ENCODE assay signal across 8 mouse cellular contexts in the genomic region with DNA sequence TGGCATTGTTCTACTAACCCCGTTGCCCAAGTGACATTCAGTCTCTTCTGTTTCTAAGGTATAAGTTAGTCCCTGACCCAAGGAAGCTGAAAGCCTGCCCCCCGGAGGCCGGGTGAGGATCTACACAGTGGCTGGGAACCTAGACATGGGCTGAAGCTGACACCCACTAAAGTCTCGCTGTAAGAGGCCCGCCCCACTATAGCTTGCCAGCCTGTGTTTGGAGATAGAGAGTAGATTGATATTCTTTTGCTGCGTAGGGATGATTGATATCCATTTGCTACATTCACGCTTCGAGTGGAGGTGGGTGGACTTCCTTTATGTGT. TPM values are rescaled to one million over a fixed set of nuclear protein-coding genes. Genes with fewer than 3 reads are reported as not detected.
DNase-seq lines count a peak whose midpoint lies in the region; ATAC-seq and TF ChIP-seq lines count a peak whose summit lies in the region.
"Had no signal": no experiment of that assay in that cellular context is flagged by ENCODE, and none has a peak within 500 bp of the region (broad histone marks: within the 10 kb centered on the region; RNA-seq: fewer than 3 reads in every experiment).

No protein-coding gene starts in this region.

- DNase-seq in liver, adult 2 months (ENCODE audit: extremely low read depth, low read depth, low spot score), result peak; percentile 17
- no peak for DNase-seq in liver
- DNase-seq in midbrain, embryonic 11.5 days (ENCODE audit: low spot score, missing footprints), result no peak
- DNase-seq in cerebellum, adult 9-11 months, result no peak
- no peak for DNase-seq in right cerebral cortex, adult 2 months (ENCODE audit: low spot score in 2 of 2)

- 0 out of 2 replicates have a peak overlapping the region, but pooled peaks have one; percentile 14 for H3K4me3 ChIP-seq in liver, adult 2 months (ENCODE audit: insufficient read depth, low read depth, low read length)
- peak overlapping the region; percentile 49 for H3K4me3 ChIP-seq in brown adipose tissue, adult 24 weeks (ENCODE audit: insufficient read depth, low read depth, low read length)
- peak overlapping the region; percentile 13; the same call in 1 of the 2 replicates for H3K4me3 ChIP-seq in hindbrain, embryonic 12.5 days
- no peak overlapping the region; the same call in 1 of the 2 replicates for H3K4me3 ChIP-seq in midbrain, embryonic 11.5 days (ENCODE audit: low read depth, low read length)

- peak; percentile 59 for TF ChIP-seq CTCF in liver, adult 2 months (IDR thresholded peaks at IDR 0.05; ENCODE audit: low read depth, low read length)

- peak overlapping the region; percentile 37; the same call in 1 of the 2 replicates for H3K4me2 ChIP-seq in hindbrain, embryonic 12.5 days (replicated peaks)
- peak overlapping the region; percentile 38; the same call in 1 of the 2 replicates for H3K4me2 ChIP-seq in midbrain, embryonic 11.5 days

- no peaks in the 10 kb centered on the region for H3K36me3 ChIP-seq in liver, adult 2 months (ENCODE audit: control insufficient read depth, insufficient read depth, low read length)
- no peaks in the 10 kb centered on the region for H3K36me3 ChIP-seq in hindbrain, embryonic 12.5 days
- H3K36me3 ChIP-seq in midbrain, embryonic 11.5 days (ENCODE audit: control insufficient read depth, insufficient read depth, low read length), result no peaks in the 10 kb centered on the region

- H3K4me1 ChIP-seq in liver, adult 2 months (ENCODE audit: control insufficient read depth, insufficient read depth, low read length), result no peaks in the 10 kb centered on the region
- H3K4me1 ChIP-seq in brown adipose tissue, adult 24 weeks (ENCODE audit: control insufficient read depth, insufficient read depth, insufficient read length, low read length), result no peaks in the 10 kb centered on the region
- peaks cover 8% of the 10 kb centered on the region; the same call in 1 of the 2 replicates for H3K4me1 ChIP-seq in hindbrain, embryonic 12.5 days
- H3K4me1 ChIP-seq in midbrain, embryonic 11.5 days (ENCODE audit: control insufficient read depth, insufficient read depth, low read length), result peaks cover 5% of the 10 kb centered on the region; the same call in 1 of the 2 replicates

- H3K27ac ChIP-seq in liver, adult 2 months (replicated peaks; ENCODE audit: insufficient read depth, low read depth, low read length), result no peak overlapping the region
- no peak overlapping the region for H3K27ac ChIP-seq in brown adipose tissue, adult 24 weeks (replicated peaks; ENCODE audit: low read depth, low read length)
- no peak overlapping the region for H3K27ac ChIP-seq in hindbrain, embryonic 12.5 days
- H3K27ac ChIP-seq in midbrain, embryonic 11.5 days (ENCODE audit: low read depth, low read length), result no peak overlapping the region

- ATAC-seq in hindbrain, embryonic 12.5 days (ENCODE audit: low FRiP score), result no peak
- ATAC-seq in midbrain, embryonic 11.5 days (ENCODE audit: low FRiP score), result no peak

- no peak overlapping the region for H3K9ac ChIP-seq in liver, adult 2 months (ENCODE audit: low read depth, low read length)
- no peak overlapping the region for H3K9ac ChIP-seq in hindbrain, embryonic 12.5 days
- no peak overlapping the region for H3K9ac ChIP-seq in midbrain, embryonic 11.5 days (ENCODE audit: low read length)

- no peak for TF ChIP-seq POLR2A in liver, adult 2 months (IDR thresholded peaks at IDR 0.05; ENCODE audit: extremely low read depth, insufficient read depth, low read length)

- WGBS in liver, adult 2 months, result 6% methylated on average over 8 of the region's 8 CpGs
- 3% methylated on average over 8 of the region's 8 CpGs for WGBS in hindbrain, embryonic 12.5 days
- WGBS in midbrain, embryonic 11.5 days, result 4% methylated on average over 8 of the region's 8 CpGs

- peaks cover 25% of the 10 kb centered on the region for H3K27me3 ChIP-seq in liver, adult 2 months (ENCODE audit: control insufficient read depth, insufficient read depth, low read length)
- H3K27me3 ChIP-seq in hindbrain, embryonic 12.5 days, result peaks cover 89% of the 10 kb centered on the region
- peaks cover 78% of the 10 kb centered on the region for H3K27me3 ChIP-seq in midbrain, embryonic 11.5 days (ENCODE audit: control insufficient read depth, insufficient read depth, low read length)

- H3K79me2 ChIP-seq in liver, adult 2 months (ENCODE audit: control insufficient read depth, insufficient read depth, low read length), result no peaks in the 10 kb centered on the region

- no peaks in the 10 kb centered on the region for H3K9me3 ChIP-seq in hindbrain, embryonic 12.5 days (replicated peaks)
- H3K9me3 ChIP-seq in midbrain, embryonic 11.5 days (ENCODE audit: control insufficient read depth, low read length), result no peaks in the 10 kb centered on the region

RNA-seq across cellular contexts. Expression of a gene that starts 1.8 kb away (rescaled TPM):
- total RNA-seq in liver, adult 2 months (2014; rRNA removed), result not detected in 2 replicates
- not detected in 2 replicates for polyA plus RNA-seq in liver, adult 2 months (2012; rRNA removed)
- not detected in 2 replicates for polyA plus RNA-seq in brown adipose tissue, adult 24 weeks (2012; ENCODE audit: insufficient read depth, insufficient read length, missing spikeins)
- polyA plus RNA-seq in hindbrain, embryonic 12.5 days (2016; fragmentation: Nextera tagmentation; extraction: Ambion mirVana), result not detected in 2 replicates
- 0.22 and 0.50 TPM in 2 replicates for polyA plus RNA-seq in midbrain, embryonic 11.5 days (2014; fragmentation: Nextera tagmentation; extraction: Ambion mirVana)
- polyA plus RNA-seq: lung, embryonic 16.5 days had no signal
